Mouse (Mus musculus): ENCODE measurements at regions not wholly inside any gene's neighbourhood (a gene's known extent, or its start where the extent isn't known, plus 50 kb on each side); places are given as distances from the start of the nearest gene placed in this dataset.
A peak's percentile ranks its signal among the peaks of the same experiment; 100 is the strongest.
"Not testable (repeated sequence)": the region's sequence is repeated elsewhere in the genome, so short reads cannot be mapped to it uniquely, and the experiment has no call there.

- Histone ChIP-seq H3K4me1 (no peaks in the 10 kb centered on the region), H3K9ac (no peak overlapping the region), H3K4me2 (replicated peaks) (no peak overlapping the region), H3K4me3 (no peak overlapping the region), H3K9me3 (replicated peaks) (no peaks in the 10 kb centered on the region), H3K36me3 (no peaks in the 10 kb centered on the region), H3K27me3 (no peaks in the 10 kb centered on the region), H3K27ac (no peak overlapping the region)
- 50% methylated on average over 3 of the region's 3 CpGs for WGBS
- no peak for ATAC-seq (ENCODE audit: low FRiP score)
Observed at GRCm38 (mm10) chr12:74825664-74826063, 351.5 kb downstream of the Kcnh5 start.

DNA sequence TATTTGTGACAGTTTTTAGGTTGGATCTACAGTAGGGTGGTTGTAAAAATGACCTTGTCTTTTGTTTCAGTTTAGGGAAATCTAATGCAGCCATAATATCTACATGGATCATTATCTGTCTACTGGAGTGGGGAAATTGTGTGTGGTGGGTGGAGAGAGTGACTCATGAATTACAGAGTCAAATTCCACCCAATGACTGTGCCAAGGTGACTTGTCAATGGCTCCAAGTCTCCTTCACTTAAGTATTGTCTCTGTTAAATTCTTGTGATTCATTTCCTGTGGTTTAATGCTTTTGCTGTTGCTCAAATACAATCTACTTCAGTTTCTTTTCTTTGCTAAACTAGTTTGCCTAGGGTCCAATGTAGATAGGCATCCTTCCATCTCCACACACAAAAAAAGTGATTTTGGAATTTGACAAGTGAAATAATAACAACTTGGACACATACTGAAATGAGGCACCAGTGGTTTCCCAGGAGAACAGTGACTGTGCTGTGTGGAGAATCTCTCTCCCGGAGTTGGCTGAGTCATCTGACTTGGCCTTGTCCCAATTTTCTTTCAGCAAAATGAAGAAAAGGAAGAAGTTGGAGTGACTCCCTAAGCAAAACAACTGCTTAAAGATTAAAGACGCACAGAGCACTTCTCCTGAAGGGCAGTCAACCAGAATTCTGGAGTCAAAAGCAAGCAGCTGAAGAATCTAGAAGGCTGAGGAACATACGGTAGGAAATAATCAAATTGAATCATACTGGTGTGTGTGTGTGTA, 352.2 kb downstream of the Kcnh5 start:
- 62% methylated on average over 3 of the region's 3 CpGs for WGBS
- Histone ChIP-seq H3K4me2 (replicated peaks) (no peak overlapping the region), H3K36me3 (no peaks in the 10 kb centered on the region), H3K27ac (no peak overlapping the region), H3K4me1 (no peaks in the 10 kb centered on the region), H3K4me3 (no peak overlapping the region), H3K27me3 (no peaks in the 10 kb centered on the region), H3K9me3 (replicated peaks) (no peaks in the 10 kb centered on the region), H3K9ac (no peak overlapping the region)
- no peak for ATAC-seq (ENCODE audit: low FRiP score)

DNA sequence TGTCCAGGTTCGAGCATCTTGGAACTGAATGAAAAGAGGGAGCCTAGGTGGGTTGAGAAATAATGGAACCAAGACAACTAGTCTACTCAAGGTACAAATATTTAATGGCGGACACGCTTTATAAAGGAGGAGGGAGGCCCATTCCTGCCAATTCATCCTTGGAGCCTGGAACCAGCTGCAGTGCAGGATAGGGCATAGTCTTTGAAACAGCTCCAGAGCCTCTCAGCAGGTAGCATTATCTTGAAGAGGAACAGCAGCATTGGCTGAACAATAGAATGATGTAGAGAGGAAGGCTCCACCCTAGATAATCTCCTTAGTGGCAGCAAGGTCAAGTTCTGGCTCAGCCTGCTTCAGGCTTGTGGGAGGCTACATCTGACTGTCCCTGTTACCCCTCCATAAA, 361.0 kb downstream of the Kcnh5 start:
- H3K9ac ChIP-seq; H3K36me3 ChIP-seq; H3K4me3 ChIP-seq; H3K9me3 ChIP-seq (replicated peaks); H3K27me3 ChIP-seq; H3K4me2 ChIP-seq (replicated peaks); H3K27ac ChIP-seq; H3K4me1 ChIP-seq; ATAC-seq (ENCODE audit: low FRiP score): not testable (repeated sequence)
- WGBS, result 91% methylated on average over 3 of the region's 3 CpGs

GRCm38 (mm10) chr12:74808571-74808970, 368.6 kb downstream of the Kcnh5 start:
- not testable (repeated sequence) for ATAC-seq (ENCODE audit: low FRiP score); H3K9me3 ChIP-seq (replicated peaks); H3K4me1 ChIP-seq; H3K4me2 ChIP-seq (replicated peaks); H3K36me3 ChIP-seq; H3K4me3 ChIP-seq; H3K9ac ChIP-seq; H3K27me3 ChIP-seq; H3K27ac ChIP-seq
- 90% methylated on average over 2 of the region's 2 CpGs for WGBS

DNA sequence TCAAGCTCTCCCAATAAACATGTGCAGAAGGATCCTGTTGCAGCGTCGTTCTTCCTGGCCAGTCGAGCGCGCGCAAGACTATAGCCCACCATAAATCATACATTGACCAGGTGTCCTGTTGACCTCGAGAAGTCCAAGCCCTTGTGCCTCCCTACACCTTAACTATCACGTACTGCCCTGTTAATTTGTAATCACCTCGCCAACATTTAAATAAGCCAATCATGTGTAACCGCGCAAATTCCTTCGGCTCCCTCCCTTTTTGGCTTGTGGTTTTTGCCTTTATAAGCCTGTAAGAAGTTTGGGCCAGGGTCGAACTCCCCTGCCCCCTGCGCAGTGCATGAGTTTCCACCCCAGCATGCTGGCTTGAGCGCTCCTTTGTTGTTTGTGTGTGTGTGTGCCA, 369.2 kb downstream of the Kcnh5 start:
- not testable (repeated sequence) for H3K36me3 ChIP-seq; H3K27ac ChIP-seq; H3K27me3 ChIP-seq; H3K4me2 ChIP-seq (replicated peaks); H3K4me3 ChIP-seq; H3K4me1 ChIP-seq; H3K9me3 ChIP-seq (replicated peaks); ATAC-seq (ENCODE audit: low FRiP score); H3K9ac ChIP-seq
- WGBS, result 93% methylated on average over 15 of the region's 15 CpGs

DNA sequence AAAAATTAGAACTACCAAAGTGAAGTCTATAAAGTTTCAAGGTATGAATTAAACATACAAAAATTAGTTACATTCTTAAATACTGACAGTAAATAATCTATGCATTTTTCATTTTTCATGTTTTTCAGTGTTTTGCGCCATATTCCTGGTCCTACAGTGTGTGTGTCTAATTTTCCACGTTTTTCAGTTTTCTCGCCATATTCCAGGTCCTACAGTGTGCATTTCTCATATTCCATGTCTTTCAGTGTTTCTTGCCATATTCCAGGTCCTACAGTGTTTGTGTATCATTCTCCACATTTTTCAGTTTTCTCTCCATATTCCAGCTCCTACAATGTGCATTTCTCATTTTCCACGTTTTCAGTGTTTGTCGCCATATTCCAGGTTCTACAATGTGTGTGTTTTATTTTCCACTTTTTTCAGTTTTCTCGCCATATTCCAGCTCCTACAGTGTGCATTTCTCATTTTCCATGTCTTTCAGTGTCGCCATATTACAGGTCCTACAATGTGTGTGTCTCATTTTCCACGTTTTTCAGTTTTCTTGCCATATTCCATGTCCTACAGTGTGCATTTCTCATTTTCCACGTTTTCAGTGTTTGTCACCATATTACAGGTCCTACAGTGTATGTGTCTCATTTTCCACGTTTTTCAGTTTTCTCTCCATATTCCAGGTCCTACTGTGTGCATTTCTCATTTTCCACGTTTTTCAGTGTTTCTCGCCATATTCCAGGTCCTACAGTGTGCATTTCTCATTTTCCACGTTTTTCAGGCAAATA, 373.2 kb downstream of the Kcnh5 start:
- Histone ChIP-seq H3K27ac (no peak overlapping the region), H3K4me3 (no peak overlapping the region), H3K27me3 (no peaks in the 10 kb centered on the region), H3K4me1 (no peaks in the 10 kb centered on the region), H3K9ac (no peak overlapping the region), H3K9me3 (replicated peaks) (no peaks in the 10 kb centered on the region), H3K4me2 (replicated peaks) (no peak overlapping the region), H3K36me3 (no peaks in the 10 kb centered on the region)
- WGBS, result 54% methylated on average over 13 of the region's 13 CpGs
- ATAC-seq (ENCODE audit: low FRiP score), result peak; percentile 83

DNA sequence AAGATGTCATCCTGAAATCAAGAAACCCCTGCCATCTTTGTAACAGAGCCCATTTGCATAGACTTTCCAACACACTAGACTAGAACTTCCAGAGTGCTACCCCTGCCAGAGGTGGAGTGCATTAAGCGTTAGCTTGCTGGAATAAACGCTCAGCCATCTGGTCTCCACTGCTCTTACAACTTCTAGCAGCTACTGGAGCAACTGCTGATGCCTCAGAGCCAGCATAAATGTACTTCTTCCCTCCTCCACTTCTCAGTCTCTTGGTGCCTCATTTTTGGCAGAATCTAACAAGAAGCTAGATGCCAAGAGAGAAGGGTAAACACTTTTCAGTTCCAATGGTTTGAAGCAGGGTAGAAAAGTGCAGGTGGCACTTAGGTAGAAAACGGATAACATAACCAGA, 385.1 kb downstream of the Kcnh5 start:
- no peak overlapping the region for H3K4me2 ChIP-seq (replicated peaks)
- H3K27me3 ChIP-seq, result no peaks in the 10 kb centered on the region

DNA sequence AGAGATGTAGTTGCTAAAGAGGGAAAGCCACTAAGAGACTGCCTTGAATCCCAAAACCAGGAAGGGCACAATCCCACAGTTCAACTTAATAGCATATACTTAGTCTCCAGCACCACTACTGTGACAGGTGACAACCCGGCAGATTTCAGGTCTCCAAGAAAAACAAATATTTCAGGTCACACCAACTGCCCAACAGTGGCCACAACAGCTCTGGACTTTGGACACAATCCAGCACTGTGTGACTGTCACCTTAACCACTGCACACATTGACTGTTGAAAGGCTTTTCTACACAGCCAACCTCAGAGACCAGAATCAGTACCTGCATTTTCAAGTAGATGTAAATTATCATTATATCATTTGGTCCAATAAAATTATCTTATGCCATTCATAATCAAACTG, 414.8 kb downstream of the Kcnh5 start:
- Histone ChIP-seq H3K27ac (no peak overlapping the region), H3K4me1 (no peaks in the 10 kb centered on the region), H3K36me3 (no peaks in the 10 kb centered on the region), H3K4me3 (no peak overlapping the region), H3K4me2 (replicated peaks) (no peak overlapping the region), H3K9ac (no peak overlapping the region), H3K9me3 (replicated peaks) (no peaks in the 10 kb centered on the region), H3K27me3 (no peaks in the 10 kb centered on the region)
- ATAC-seq (ENCODE audit: low FRiP score), result no peak
- WGBS, result 100% methylated on average over 1 of the region's 1 CpGs

More for the DNA sequence above, 385.1 kb downstream of the Kcnh5 start:
- no peak for ATAC-seq (ENCODE audit: low FRiP score)
- H3K27ac ChIP-seq, result no peak overlapping the region
- WGBS, result 87% methylated on average over 3 of the region's 3 CpGs
- H3K4me3 ChIP-seq, result no peak overlapping the region
- no peak overlapping the region for H3K9ac ChIP-seq
- H3K9me3 ChIP-seq (replicated peaks), result no peaks in the 10 kb centered on the region
- H3K4me1 ChIP-seq, result no peaks in the 10 kb centered on the region
- no peaks in the 10 kb centered on the region for H3K36me3 ChIP-seq

DNA sequence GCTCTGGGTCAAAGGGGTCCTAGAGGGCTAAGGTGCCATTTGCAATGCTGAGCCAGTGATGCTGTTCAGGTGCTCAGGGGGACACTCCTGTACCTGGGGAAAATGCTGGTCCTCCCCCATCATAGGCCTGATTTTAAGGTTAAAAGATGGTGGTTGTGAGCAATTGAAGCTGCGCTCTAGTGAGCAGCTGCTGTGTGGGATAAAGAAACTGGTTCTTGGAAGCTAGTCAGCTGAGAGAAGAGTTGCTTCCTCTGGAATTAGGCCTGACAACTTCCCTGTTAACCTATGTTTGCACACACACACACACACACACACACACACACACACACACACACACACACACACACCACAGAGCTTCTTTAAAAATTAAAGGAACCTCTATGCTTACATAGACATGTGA, 428.9 kb upstream of the Gm11042 start:
- H3K27me3 ChIP-seq, result no peaks in the 10 kb centered on the region
- no peak overlapping the region for H3K9ac ChIP-seq
- no peak overlapping the region for H3K4me2 ChIP-seq (replicated peaks)
- H3K4me3 ChIP-seq, result no peak overlapping the region
- H3K27ac ChIP-seq, result no peak overlapping the region
- no peak for ATAC-seq (ENCODE audit: low FRiP score)
- no peaks in the 10 kb centered on the region for H3K36me3 ChIP-seq
- H3K4me1 ChIP-seq, result no peaks in the 10 kb centered on the region
- no peaks in the 10 kb centered on the region for H3K9me3 ChIP-seq (replicated peaks)
- WGBS, result 100% methylated on average over 1 of the region's 1 CpGs

GRCm38 (mm10) chr12:74728866-74729265, 412.7 kb upstream of the Gm11042 start:
- no peaks in the 10 kb centered on the region for H3K36me3 ChIP-seq
- H3K9ac ChIP-seq, result no peak overlapping the region
- no peak overlapping the region for H3K4me2 ChIP-seq (replicated peaks)
- H3K9me3 ChIP-seq (replicated peaks), result no peaks in the 10 kb centered on the region
- ATAC-seq (ENCODE audit: low FRiP score), result no peak
- H3K27me3 ChIP-seq, result no peaks in the 10 kb centered on the region
- WGBS, result 94% methylated on average over 2 of the region's 2 CpGs
- no peak overlapping the region for H3K4me3 ChIP-seq
- no peaks in the 10 kb centered on the region for H3K4me1 ChIP-seq
- H3K27ac ChIP-seq, result no peak overlapping the region

DNA sequence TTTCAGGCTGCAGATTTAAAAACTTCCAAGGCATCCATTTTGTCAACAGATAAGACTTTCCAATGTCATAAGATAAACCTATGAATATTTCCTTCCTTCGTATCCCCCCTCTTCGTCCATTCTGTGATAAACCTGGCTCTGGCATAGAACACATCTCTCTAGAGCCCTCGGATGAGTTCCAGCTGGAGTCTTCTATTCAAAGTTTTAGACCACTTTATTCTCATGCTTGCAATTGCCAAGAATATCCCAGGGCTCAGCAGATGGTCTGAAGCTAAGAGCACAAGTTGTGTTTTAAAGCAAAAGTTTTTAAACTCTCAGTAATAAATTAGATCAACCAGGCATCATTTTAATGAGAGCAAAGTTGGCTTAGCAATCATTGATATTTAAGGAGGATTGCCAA, 363.0 kb upstream of the Gm11042 start:
- no peaks in the 10 kb centered on the region for H3K27me3 ChIP-seq

GRCm38 (mm10) chr12:74677835-74678234, 361.6 kb upstream of the Gm11042 start:
- H3K27me3 ChIP-seq, result no peaks in the 10 kb centered on the region
- H3K9me3 ChIP-seq (replicated peaks), result no peaks in the 10 kb centered on the region
- no peak for ATAC-seq (ENCODE audit: low FRiP score)
- no peak overlapping the region for H3K9ac ChIP-seq
- H3K4me1 ChIP-seq, result no peaks in the 10 kb centered on the region
- WGBS, result 92% methylated on average over 2 of the region's 2 CpGs
- H3K27ac ChIP-seq, result no peak overlapping the region
- no peak overlapping the region for H3K4me3 ChIP-seq
- no peak overlapping the region for H3K4me2 ChIP-seq (replicated peaks)
- no peaks in the 10 kb centered on the region for H3K36me3 ChIP-seq

More for the DNA sequence above, 363.0 kb upstream of the Gm11042 start:
- no peak overlapping the region for H3K9ac ChIP-seq
- H3K4me3 ChIP-seq, result no peak overlapping the region
- no peaks in the 10 kb centered on the region for H3K4me1 ChIP-seq
- ATAC-seq (ENCODE audit: low FRiP score), result no peak
- H3K27ac ChIP-seq, result no peak overlapping the region
- WGBS, result 92% methylated on average over 3 of the region's 3 CpGs
- no peaks in the 10 kb centered on the region for H3K36me3 ChIP-seq
- H3K9me3 ChIP-seq (replicated peaks), result no peaks in the 10 kb centered on the region
- no peak overlapping the region for H3K4me2 ChIP-seq (replicated peaks)

GRCm38 (mm10) chr12:74658406-74658805, 342.2 kb upstream of the Gm11042 start:
- H3K36me3 ChIP-seq, result no peaks in the 10 kb centered on the region
- no peak overlapping the region for H3K9ac ChIP-seq
- ATAC-seq (ENCODE audit: low FRiP score), result no peak
- H3K9me3 ChIP-seq (replicated peaks), result no peaks in the 10 kb centered on the region
- H3K27me3 ChIP-seq, result no peaks in the 10 kb centered on the region
- H3K4me3 ChIP-seq, result no peak overlapping the region
- H3K4me2 ChIP-seq (replicated peaks), result no peak overlapping the region
- H3K27ac ChIP-seq, result no peak overlapping the region
- H3K4me1 ChIP-seq, result no peaks in the 10 kb centered on the region

Measured in hindbrain, embryonic 12.5 days (tissue).